Mouse (Mus musculus): ENCODE data around the gene Drd1.

Gene Drd1

DNA sequence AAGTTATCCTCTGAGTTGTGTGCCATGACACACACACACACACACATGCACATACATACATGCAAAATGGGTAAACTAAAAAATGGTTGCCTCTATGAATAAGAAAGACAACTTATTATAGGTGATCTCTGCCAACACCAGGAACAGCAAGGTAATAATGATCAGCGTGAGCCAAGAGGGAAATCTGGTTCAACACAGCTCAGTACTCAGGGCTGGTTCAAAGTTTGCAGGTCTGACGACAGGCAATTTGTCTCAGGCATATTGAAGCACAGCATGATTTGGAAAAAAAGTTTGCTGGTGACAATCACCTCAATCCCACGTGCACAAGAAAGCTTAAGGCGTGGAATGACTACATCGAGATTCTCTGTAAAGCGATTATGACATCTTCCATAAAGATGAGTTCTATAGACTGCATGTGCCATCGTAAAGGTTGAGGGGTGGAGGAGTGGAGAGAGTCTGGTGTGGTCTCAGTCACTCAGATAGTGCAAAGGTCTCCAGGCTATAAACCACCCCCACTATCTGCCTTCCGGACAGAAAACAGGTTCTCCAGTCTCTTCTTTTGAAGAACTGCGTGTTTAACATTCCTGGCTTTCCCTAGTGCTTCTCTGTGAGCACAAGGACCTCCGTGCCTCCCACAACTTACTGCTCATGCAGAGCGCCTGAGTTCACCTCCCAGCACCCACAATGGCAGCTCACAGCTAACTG lies 22.1 kb upstream of the Drd1 start:
- CTCF ChIA-PET, result interaction anchor here in 2 of 4 experiments (0.6 to 1.1 kb wide), 2 partner anchors 159 to 295 kb away, joined by 3 read pairs; no protein-coding TSS in a partner anchor
- POLR2A ChIA-PET, result no interaction called here

DNA sequence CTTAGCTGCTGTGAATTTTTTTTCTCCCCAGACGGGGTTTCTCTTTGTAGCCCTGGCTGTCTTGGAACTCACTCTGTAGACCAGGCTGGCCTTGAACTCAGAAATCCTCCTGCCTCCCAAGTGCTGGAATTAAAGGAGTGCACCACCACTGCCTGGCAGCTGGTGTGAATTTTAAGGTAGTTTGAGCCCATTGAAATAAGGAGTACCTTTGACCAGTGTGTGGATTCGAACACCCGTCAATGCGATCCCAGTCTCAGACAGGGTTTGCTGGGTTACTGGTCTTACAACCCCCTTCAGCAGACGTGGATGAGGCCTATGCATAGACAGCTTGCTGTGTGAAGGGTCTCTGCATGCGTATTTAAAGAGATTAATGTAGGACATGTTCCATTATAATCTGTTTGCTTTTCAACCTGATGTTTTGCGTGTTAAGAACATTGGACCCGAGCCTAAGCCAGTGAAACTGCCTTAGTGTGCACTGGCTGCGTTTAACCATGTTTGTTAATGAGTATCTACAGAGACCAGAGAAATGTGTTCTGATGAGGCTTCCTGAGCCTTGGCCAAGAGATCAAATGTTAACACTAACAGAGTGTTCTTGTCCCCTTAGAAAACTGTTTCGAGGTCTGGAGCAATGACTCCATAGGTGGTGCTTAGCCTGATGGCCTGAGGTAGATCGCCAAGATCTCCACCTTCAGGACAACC lies 21.4 kb upstream of the Drd1 start:
- CTCF ChIA-PET, result interaction anchor here in 1 of 4 experiments (0.6 kb wide), 1 partner anchor 158 kb away, joined by 3 read pairs; no protein-coding TSS in a partner anchor
- POLR2A ChIA-PET, result no interaction called here

DNA sequence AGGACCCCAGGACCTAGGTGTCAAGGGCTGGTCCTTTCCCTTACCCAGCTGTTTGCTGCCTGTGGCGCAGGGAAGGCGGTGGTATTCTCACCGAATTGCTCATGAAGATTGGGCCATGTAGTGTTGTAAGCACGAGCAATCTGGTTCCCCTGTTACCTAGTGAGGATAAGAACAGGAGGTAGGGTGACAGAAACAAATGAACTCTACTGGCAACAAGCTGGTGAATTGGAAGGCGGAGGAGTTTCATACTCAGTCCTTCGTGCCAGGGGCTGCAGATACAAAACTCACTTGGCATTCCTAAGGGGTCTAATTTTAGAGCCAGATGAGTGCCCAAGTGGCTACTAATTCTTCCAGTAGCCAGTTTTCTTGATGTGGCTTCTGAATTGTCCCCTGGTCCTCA lies 20.5 kb upstream of the Drd1 start:
- ChIA-PET POLR2A (interaction anchor here in 2 of 4 experiments (0.9 to 1.3 kb wide), 3 partner anchors 9 to 77 kb away, joined by 3 to 6 read pairs (median 3); no protein-coding TSS in a partner anchor), CTCF (interaction anchor here in 1 of 4 experiments (0.7 to 0.8 kb wide), 2 partner anchors 9 to 231 kb away, joined by 3 to 4 read pairs; no protein-coding TSS in a partner anchor)

DNA sequence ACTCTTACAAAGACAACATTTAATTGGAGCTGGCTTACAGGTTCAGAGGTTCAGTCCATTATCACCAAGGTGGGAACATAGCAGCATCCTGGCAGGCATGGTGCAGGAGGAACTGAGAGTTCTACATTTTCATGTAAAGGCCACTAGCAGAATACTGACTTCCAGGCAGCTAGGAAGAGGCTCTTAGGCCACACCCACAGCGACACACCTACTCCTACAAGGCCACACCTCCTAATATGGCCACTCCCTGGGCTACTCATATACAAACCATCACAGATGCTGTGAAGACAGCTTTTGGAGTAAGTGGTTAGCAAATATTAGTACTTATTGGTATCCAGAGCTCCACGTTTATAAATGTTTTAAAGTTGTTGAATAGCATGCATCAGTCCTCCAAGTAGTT lies 19.9 kb upstream of the Drd1 start:
- CTCF ChIA-PET, result interaction anchor here in 2 of 4 experiments (0.7 to 1.2 kb wide), 3 partner anchors 10 to 372 kb away, joined by 3 to 4 read pairs (median 3); no protein-coding TSS in a partner anchor
- POLR2A ChIA-PET, result interaction anchor here in 2 of 4 experiments (0.5 to 1.3 kb wide), 4 partner anchors 10 to 391 kb away, joined by 3 to 6 read pairs (median 4); no protein-coding TSS in a partner anchor

DNA sequence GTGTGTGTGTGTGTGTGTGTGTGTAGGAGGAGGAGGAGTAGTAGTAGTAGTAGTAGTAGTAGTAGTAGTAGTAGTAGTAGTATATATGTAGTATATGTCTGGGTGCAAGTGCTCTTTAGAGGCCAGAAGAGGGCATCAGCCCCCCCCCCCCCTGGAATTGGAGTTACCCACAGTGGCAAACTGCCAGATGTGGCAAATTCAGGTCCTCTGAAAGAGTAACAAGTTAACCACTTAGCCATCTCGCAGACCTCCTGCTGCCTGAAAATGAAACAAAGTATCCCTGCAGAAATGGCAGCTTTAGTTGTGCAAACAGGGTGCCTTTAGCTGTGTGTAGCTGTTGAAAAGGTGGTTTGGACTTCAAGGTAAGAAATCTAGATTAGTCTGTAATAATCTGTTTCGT lies 18.0 kb upstream of the Drd1 start:
- ChIA-PET CTCF (interaction anchor here in 2 of 4 experiments (0.6 to 3.1 kb wide), 5 partner anchors 152 to 374 kb away, joined by 3 to 9 read pairs (median 5); no protein-coding TSS in a partner anchor), POLR2A (interaction anchor here in 2 of 4 experiments (0.5 to 2.2 kb wide), 5 partner anchors 10 to 560 kb away, joined by 3 to 6 read pairs (median 6); no protein-coding TSS in a partner anchor)

DNA sequence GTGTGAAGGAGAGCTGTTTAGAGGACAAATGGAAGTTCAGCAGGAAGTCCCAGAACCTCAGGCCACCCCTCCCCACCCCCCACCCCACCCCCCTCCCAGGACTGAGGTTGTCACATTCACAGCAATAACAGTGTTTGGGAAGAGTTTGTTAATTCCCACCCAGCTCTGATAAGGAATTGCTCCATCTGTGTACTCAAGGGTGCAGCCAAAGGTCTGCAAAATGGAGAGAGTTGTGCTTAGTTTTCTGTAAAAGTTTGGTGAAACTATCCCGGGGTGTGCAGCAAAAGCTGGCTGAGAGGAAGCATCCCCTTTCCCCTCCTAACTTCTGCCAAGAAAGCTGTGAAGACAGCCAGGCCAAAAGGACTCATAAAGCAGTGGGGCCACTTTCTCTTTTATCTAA lies 17.6 kb upstream of the Drd1 start:
- ChIA-PET CTCF (interaction anchor here in 2 of 4 experiments (0.7 to 3.1 kb wide), 4 partner anchors 152 to 374 kb away, joined by 3 to 9 read pairs (median 5); no protein-coding TSS in a partner anchor), POLR2A (interaction anchor here in 2 of 4 experiments (0.5 to 2.2 kb wide), 7 partner anchors 11 to 544 kb away, joined by 3 to 6 read pairs (median 4); no protein-coding TSS in a partner anchor)

DNA sequence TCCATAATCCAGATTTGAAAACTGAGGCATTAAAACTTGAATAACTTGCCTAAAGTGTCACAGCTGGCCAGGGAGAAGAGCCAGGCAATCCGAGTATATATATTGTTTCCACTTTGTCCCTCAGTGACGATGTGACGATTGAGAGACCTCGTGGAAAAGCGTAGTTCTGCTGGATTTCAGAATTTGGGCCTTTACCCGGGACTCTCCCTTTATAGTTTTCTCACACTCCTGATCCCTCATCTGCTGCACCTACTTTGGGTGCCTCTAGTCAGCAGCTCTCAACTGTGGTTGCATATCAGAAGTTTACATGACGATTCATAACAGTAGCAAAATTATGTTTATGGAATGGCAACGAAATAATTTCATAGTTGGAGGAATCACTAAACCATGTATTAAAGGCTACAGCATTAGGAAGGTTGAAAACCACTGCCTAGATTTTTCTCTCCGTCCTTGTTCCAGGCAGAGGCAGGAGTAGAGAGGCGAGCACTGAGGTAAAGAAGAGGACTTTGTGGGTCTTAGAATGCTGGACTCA lies 17.1 kb upstream of the Drd1 start:
- CTCF ChIA-PET, result interaction anchor here in 3 of 4 experiments (0.7 to 3.1 kb wide), 7 partner anchors 9 to 646 kb away, joined by 3 to 9 read pairs (median 5); no protein-coding TSS in a partner anchor
- POLR2A ChIA-PET, result interaction anchor here in 2 of 4 experiments (0.6 to 2.2 kb wide), 16 partner anchors 8 to 1260 kb away, joined by 3 to 24 read pairs (median 5); no protein-coding TSS in a partner anchor

DNA sequence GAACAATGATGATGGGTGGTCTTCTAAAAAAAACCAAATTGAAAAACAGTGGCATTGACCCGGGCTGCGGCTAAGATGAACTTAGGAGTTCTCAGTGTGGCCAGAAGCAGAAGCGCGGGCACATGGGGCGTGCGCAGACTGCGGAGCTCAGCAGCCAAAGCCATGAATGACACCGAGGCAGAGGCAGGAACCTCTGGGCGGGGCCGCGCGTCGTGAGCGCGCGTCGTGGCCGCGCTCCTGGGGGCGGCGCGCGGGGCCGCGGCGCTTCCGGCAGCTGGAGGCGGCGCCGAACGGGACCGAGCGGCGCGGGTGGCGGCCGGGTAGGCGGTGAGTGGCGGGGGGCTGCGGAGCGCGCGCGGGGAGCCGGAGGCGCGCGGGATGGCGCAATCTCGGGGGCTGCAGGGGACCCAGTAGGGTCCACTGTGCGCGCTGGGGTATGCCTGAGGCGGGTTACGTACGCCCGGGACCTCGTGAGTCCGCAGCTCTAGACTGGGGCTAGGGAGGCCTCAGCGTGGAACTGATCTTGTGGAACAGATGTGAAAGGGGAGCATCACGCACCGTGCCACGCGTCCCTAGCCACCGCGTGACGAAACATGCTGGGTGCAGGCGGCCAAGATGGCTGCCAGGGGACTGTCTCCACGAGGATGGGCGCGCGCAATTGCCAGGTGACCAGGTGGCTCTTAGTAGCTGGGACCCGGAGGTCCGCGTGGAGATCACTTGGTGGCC lies 16.3 kb upstream of the Drd1 start, which contains the start of gene Sfxn1:
Sfxn1 (plus strand) TSS at position 264 of the 726 bp plus-strand sequence.
- ChIA-PET CTCF (interaction anchor here in 3 of 4 experiments (0.6 to 3.1 kb wide), 11 partner anchors 8 to 645 kb away, joined by 3 to 9 read pairs (median 5); no protein-coding TSS in a partner anchor), POLR2A (interaction anchor here in 3 of 4 experiments (0.6 to 2.2 kb wide), 31 partner anchors 8 to 1259 kb away, joined by 3 to 24 read pairs (median 4); partner anchors contain the start of genes Higd2a (in 1 of the 3) and Nop16 (in 1 of the 3))

DNA sequence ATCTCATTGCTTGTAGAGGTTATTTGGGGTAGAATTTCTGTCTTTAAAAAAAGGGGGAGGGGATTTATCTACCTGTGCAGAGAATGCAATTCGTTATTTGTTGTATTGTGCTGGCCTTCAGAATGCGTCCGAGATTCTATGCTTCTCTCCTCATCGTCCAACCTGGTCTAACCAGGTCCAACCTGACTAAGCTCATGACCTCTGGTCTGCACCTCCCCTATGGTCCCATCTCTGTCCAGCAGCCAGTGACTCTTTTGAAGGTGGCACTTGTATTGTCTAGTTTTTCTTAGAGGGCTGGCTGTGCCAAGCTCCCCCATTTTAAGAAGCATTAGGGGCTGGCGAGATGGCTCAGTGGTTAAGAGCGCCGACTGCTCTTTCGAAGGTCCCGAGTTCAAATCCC lies 15.5 kb upstream of the Drd1 start:
- ChIA-PET POLR2A (interaction anchor here (0.6 to 2.2 kb wide), 23 partner anchors 8 to 617 kb away, joined by 3 to 24 read pairs (median 4); partner anchors contain the start of genes Higd2a (in 1 of the 4) and Nop16 (in 1 of the 4)), CTCF (interaction anchor here (0.6 to 3.1 kb wide), 9 partner anchors 8 to 644 kb away, joined by 3 to 9 read pairs (median 5); no protein-coding TSS in a partner anchor)

DNA sequence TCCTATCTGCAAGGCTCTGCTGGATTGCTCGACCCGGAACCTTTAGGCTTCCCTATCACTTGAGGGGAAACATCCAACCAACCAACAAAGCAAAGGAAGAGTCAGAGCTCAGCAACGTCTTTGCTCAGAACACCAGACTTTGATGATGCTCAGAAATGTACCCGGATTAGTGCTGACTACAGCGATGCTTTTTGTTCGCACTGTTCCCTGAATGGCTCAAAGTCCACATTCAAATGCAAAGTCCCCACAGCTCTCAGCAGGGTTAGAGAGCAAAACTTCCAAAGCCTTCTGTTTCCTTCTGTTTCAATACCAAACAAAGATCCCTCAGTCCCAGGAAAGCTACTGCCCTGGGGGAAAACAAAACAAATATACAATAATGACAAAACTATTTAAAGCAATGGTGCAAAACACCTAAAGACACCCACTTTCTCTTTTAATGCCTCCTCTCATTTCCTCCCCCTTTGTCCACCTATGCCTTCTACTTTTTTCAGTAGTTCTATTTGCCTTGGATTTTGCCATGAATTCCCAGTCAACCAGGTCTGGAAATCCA lies 12.2 kb upstream of the Drd1 start:
- CTCF ChIA-PET, result interaction anchor here in 3 of 4 experiments (0.5 to 1.8 kb wide), 10 partner anchors 9 to 846 kb away, joined by 3 to 10 read pairs (median 3); no protein-coding TSS in a partner anchor
- POLR2A ChIA-PET, result interaction anchor here in 1 of 4 experiments (1.2 kb wide), 1 partner anchor 51 kb away, joined by 7 read pairs; no protein-coding TSS in a partner anchor

DNA sequence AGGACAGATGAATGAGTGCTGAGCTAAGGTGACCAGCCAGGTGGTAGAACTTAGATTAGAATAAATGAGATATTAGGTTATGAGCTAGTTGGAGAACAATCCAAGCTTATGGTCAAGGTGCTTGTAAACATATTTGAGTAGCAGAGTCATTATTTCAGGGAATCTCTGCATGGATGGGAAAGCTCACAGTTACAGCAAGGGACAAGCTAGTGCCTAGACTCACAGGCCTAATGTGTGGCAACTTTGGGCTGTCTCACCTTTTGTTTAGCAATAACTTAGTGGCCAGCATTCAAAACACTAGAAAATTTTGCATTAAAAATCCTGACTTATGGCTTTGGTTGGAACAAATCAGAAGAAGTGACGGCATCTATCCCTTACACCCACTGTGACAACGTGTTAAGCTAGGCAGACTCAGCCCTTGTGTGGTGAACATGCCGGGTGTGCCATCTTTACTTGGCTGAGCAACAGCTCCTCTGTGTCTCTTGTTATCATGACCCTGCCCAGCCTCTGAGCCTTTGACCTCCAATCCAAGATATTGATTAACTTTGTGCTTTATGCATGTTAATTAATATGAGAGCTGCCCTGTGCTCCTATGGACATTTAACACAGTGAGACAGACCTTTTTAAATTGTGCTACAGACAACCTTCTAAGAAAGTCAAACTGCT lies 10.7 kb upstream of the Drd1 start:
- CTCF ChIA-PET, result interaction anchor here in 3 of 4 experiments (0.6 to 3.0 kb wide), 5 partner anchors 48 to 689 kb away, joined by 3 to 12 read pairs (median 4); partner anchors contain the start of gene Sptlc1 (in 1 of the 3)
- POLR2A ChIA-PET, result no interaction called here

DNA sequence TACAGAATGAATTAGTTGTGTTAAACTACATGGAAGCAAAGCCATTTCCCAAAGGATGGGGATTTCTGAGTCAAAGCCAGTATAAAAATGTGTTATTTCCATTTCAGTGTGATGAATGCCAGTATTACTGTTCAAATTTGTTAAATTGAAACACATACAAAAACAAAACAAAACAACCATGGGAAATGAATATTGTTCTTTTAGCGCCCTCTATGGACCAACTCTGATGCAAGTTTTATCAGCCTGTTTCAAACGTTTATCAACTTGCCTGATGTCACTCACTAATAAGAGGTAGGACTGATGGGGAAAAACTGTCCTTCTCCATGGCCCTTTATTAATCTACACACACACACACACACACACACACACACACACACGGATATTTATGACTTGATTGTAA lies 7.8 kb upstream of the Drd1 start:
- CTCF ChIA-PET, result interaction anchor here (0.5 to 3.0 kb wide), 13 partner anchors 8 to 637 kb away, joined by 3 to 12 read pairs (median 5); partner anchors contain the start of genes Drd1 (in 1 of the 4) and Sfxn1 (in 1 of the 4)
- POLR2A ChIA-PET, result interaction anchor here in 2 of 4 experiments (0.6 to 1.5 kb wide), 3 partner anchors 8 to 186 kb away, joined by 3 to 4 read pairs (median 3); partner anchors contain the start of gene Sfxn1 (in 1 of the 2)

DNA sequence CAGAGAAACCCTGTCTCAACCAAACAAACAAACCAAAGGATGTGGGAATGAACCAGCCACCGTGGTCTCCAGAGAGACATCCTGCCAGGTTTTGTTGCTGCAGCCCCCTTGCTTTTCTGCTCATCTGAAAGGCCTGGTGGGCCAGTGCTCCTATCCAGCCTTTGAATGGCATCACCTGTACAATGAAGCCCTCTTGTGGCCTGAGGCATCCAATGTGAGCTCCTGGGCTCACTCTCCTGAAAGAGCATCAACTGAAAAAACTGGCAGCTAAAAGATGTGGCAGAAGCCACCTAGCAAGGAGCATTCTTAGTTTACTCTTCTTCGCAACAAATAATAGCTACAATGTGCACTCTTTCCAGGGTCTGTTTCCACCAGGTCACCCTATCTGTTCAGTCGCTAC lies 6.6 kb upstream of the Drd1 start:
- CTCF ChIA-PET, result interaction anchor here in 2 of 4 experiments (0.6 to 1.8 kb wide), 4 partner anchors 11 to 635 kb away, joined by 3 to 5 read pairs (median 4); no protein-coding TSS in a partner anchor
- POLR2A ChIA-PET, result no interaction called here

DNA sequence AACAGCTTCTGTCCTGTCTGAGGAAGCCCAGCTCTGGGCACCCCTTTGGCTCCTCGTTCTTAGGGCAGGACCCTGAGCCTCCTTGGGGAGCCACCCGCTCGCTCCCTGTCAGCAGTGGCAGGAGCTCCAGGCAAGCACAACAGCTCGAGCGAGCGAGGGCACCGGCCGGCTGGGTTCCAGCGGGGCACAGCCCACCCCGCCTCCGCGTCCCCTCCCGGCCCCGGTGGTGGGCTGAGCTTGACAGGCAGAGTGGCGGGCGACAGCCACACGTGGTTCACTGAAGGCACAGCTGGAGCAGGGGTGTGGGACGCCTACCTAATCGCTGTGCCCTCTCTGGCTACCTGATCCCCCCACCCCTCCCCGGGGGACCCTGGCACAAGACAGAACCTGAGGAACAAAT lies 543 bp downstream of the Drd1 start:
- ChIA-PET CTCF (interaction anchor here in 3 of 4 experiments (0.6 to 1.8 kb wide), 8 partner anchors 9 to 501 kb away, joined by 3 to 12 read pairs (median 5); no protein-coding TSS in a partner anchor), POLR2A (interaction anchor here in 2 of 4 experiments (1.0 to 1.3 kb wide), 4 partner anchors 17 to 156 kb away, joined by 3 to 6 read pairs (median 3); partner anchors contain the start of gene Sfxn1 (in 1 of the 2))

DNA sequence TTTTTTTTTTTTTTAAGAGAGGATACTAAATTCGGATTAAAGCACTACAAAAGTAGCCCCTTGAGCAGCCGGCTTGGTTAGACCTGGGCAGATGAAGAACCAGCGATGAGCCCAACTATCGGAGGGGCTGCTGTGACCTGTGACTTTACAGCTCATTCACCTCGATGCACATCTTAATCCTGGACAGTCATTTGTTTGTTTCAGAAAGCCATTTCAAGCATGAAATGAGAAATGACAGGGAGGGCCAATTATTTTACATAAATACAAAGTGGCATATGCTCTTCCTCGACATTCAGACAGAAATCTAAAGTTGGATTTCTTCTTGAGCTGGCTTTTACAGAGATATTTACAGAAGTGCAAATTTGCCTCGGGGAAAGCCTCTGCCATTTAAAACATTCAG lies 3.9 kb downstream of the Drd1 start:
- ChIA-PET CTCF (interaction anchor here in 3 of 4 experiments (0.5 to 1.4 kb wide), 5 partner anchors 11 to 430 kb away, joined by 3 to 6 read pairs (median 4); no protein-coding TSS in a partner anchor), POLR2A (interaction anchor here in 2 of 4 experiments (0.6 to 1.5 kb wide), 8 partner anchors 19 to 886 kb away, joined by 3 to 4 read pairs (median 3); no protein-coding TSS in a partner anchor)

DNA sequence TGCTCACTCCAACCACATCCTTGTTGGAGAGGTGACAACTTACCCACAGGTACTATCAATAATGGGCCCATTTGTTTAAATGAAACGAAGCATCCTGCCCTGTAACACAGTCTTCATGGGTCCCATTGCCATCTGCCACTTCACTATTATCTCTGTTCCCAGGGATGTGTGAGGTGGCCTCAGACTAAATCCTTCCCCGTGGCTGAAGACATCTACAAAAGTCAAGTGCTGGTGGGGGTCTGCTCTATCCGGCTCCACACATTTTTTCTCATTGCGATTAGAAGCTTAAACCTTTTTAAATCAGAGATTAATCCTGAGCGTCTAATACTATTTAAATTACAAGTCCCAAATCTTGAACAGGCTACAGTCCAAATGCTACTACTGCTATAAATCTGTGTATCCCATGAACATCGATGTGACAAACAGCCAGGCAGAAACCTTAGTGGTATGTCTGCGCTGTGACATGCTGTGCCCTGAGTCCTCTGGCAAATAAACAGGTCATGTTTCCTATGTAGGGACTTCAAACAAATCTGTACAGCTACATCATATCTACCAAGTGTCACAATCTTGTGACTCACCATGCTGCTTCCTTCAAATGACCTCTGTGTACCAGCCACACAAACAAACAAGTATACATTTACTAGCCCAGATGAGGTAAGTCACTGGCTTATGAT lies 6.7 kb downstream of the Drd1 start:
- POLR2A ChIA-PET, result no interaction called here
- CTCF ChIA-PET, result no interaction called here
